Mouse (Mus musculus) liver, adult 2 months (tissue): ENCODE measurements around the gene Kctd7. TPM values are rescaled to one million over a fixed set of nuclear protein-coding genes. Genes with fewer than 3 reads are reported as not detected.

ENCODE experiments used
- DNase-seq: peaks from one replicate; pipeline ENCODE4 v3.0.0-alpha.2; 2011; ENCODE audit warnings: low read depth, low spot score; ENCODE audit errors: extremely low read depth
- H3K27ac ChIP-seq: fragments of 200-500 bp; replicated peaks from 2 replicates; pipeline ENCODE4 v1.5.1; 2012; ENCODE audit warnings: low read depth, mild to moderate bottlenecking, control low read depth, inconsistent platforms, low read length; ENCODE audit not compliant: insufficient read depth
- H3K27me3 ChIP-seq: fragments of 200-500 bp; 2 replicates; pipeline ENCODE4 v1.6.1; 2012; ENCODE audit warnings: mild to moderate bottlenecking, moderate library complexity, low read length, inconsistent platforms; ENCODE audit not compliant: control insufficient read depth, insufficient read depth
- H3K36me3 ChIP-seq: fragments of 200-500 bp; 2 replicates; pipeline ENCODE4 v1.6.1; 2012; ENCODE audit warnings: low read length, inconsistent platforms; ENCODE audit not compliant: control insufficient read depth, insufficient read depth
- H3K4me1 ChIP-seq: fragments of 200-500 bp; 2 replicates; pipeline ENCODE4 v1.6.1; 2011; ENCODE audit warnings: low read length; ENCODE audit not compliant: control insufficient read depth, insufficient read depth
- H3K4me3 ChIP-seq: fragments of 200-500 bp; 2 replicates; pipeline ENCODE4 v1.5.1; 2011; ENCODE audit warnings: low read depth, mild to moderate bottlenecking, control low read depth, low read length, moderate library complexity; ENCODE audit not compliant: insufficient read depth
- H3K79me2 ChIP-seq: fragments of 200-500 bp; 2 replicates; pipeline ENCODE4 v1.6.1; 2012; ENCODE audit warnings: inconsistent platforms, mild to moderate bottlenecking, low read length, moderate library complexity; ENCODE audit not compliant: control insufficient read depth, insufficient read depth
- H3K9ac ChIP-seq: fragments of 200-500 bp; 2 replicates; pipeline ENCODE4 v1.6.1; 2012; ENCODE audit warnings: low read depth, mild to moderate bottlenecking, control low read depth, inconsistent platforms, low read length
- CTCF ChIP-seq: fragments of 200-500 bp; IDR thresholded peaks from 2 replicates; pipeline ENCODE4 v1.5.1; 2011; ENCODE audit warnings: low read depth, low read length, control low read depth
- POLR2A ChIP-seq: fragments of 200-500 bp; IDR thresholded peaks from 2 replicates; pipeline ENCODE4 v1.6.1; 2011; ENCODE audit warnings: low read length, control low read depth; ENCODE audit not compliant: insufficient read depth; ENCODE audit errors: extremely low read depth
- WGBS: fragments of 180-500 bp; shearing (Covaris S2); methylation state at CpG from one replicate; pipeline ENCODE4 v1.1.7; 2018; 5-methylcytosine and 5-hydroxymethylcytosine counted together
- polyA plus RNA-seq: library from polyadenylated mRNA; depleted of rRNA; stranded (reverse); fragments of >200 nt; gene quantifications from 2 replicates; pipeline ENCODE4 v1.2.3, GENCODE M21; 2012
- total RNA-seq: library from RNA; depleted of rRNA; stranded (reverse); fragments of >200 nt; gene quantifications from 2 replicates; pipeline ENCODE4 v1.2.3, GENCODE M21; 2014

The Kctd7 gene
- total and polyA plus RNA-seq, 2 experiments = 2.0 to 4.0 TPM

GRCm38 (mm10) chr5:130185312-130185711 is 40.7 kb downstream of the Kctd7 start:
- no peak for TF ChIP-seq POLR2A
- no peak for TF ChIP-seq CTCF
- no peak for DNase-seq
- 41% methylated on average over 6 of the region's 6 CpGs for WGBS
- H3K9ac ChIP-seq = no peak overlapping the region
- peaks cover 26% of the 10 kb centered on the region; the same call in 1 of the 2 replicates for H3K79me2 ChIP-seq
- H3K27me3 ChIP-seq = no peaks in the 10 kb centered on the region
- no peak overlapping the region for H3K27ac ChIP-seq
- peaks cover 22% of the 10 kb centered on the region for H3K4me1 ChIP-seq
- peaks cover 12% of the 10 kb centered on the region; the same call in 1 of the 2 replicates for H3K36me3 ChIP-seq
- no peak overlapping the region for H3K4me3 ChIP-seq

DNA sequence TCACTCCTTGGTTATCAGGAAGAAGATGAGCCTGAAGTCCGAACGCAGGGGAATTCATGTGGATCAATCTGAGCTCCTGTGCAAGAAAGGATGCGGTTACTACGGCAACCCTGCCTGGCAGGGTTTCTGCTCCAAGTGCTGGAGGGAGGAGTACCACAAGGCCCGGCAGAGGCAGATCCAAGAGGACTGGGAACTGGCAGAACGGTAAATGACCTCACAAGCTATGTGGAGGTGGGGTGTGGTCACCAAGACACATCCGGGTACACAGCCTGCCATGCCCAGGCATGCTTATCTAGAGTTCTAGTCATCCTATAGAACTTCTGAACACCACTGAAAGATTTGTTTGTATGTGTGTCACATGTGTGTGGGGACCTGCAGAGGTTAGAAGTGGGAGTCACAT is 42.7 kb downstream of the Kctd7 start:
- peaks cover 34% of the 10 kb centered on the region for H3K4me1 ChIP-seq
- H3K27ac ChIP-seq = no peak overlapping the region
- WGBS = 77% methylated on average over 7 of the region's 7 CpGs
- no peak overlapping the region for H3K4me3 ChIP-seq
- H3K36me3 ChIP-seq = peaks cover 22% of the 10 kb centered on the region
- TF ChIP-seq POLR2A = no peak
- TF ChIP-seq CTCF = no peak
- H3K27me3 ChIP-seq = no peaks in the 10 kb centered on the region
- no peak for DNase-seq
- H3K9ac ChIP-seq = no peak overlapping the region
- peaks cover 16% of the 10 kb centered on the region; the same call in 1 of the 2 replicates for H3K79me2 ChIP-seq

GRCm38 (mm10) chr5:130190909-130191308 is 46.2 kb downstream of the Kctd7 start:
- peaks cover 12% of the 10 kb centered on the region; the same call in 1 of the 2 replicates for H3K79me2 ChIP-seq
- no peak overlapping the region for H3K4me3 ChIP-seq
- peaks cover 35% of the 10 kb centered on the region for H3K4me1 ChIP-seq
- H3K9ac ChIP-seq = no peak overlapping the region; the same call in 1 of the 2 replicates
- 64% methylated on average over 6 of the region's 6 CpGs for WGBS
- TF ChIP-seq POLR2A = no peak
- no peak for TF ChIP-seq CTCF
- no peaks in the 10 kb centered on the region for H3K27me3 ChIP-seq
- H3K27ac ChIP-seq = peak overlapping the region; percentile 60
- H3K36me3 ChIP-seq = peaks cover 31% of the 10 kb centered on the region
- DNase-seq = peak; percentile 73

GRCm38 (mm10) chr5:130191865-130192264 is 47.2 kb downstream of the Kctd7 start:
- WGBS = 90% methylated on average over 6 of the region's 6 CpGs
- peak overlapping the region; percentile 78 for H3K27ac ChIP-seq
- peaks cover 13% of the 10 kb centered on the region; the same call in 1 of the 2 replicates for H3K79me2 ChIP-seq
- no peak for TF ChIP-seq CTCF
- no peak for TF ChIP-seq POLR2A
- no peak overlapping the region for H3K9ac ChIP-seq
- H3K4me1 ChIP-seq = peaks cover 37% of the 10 kb centered on the region
- no peak overlapping the region for H3K4me3 ChIP-seq
- H3K36me3 ChIP-seq = peaks cover 33% of the 10 kb centered on the region
- DNase-seq = no peak
- H3K27me3 ChIP-seq = no peaks in the 10 kb centered on the region

DNA sequence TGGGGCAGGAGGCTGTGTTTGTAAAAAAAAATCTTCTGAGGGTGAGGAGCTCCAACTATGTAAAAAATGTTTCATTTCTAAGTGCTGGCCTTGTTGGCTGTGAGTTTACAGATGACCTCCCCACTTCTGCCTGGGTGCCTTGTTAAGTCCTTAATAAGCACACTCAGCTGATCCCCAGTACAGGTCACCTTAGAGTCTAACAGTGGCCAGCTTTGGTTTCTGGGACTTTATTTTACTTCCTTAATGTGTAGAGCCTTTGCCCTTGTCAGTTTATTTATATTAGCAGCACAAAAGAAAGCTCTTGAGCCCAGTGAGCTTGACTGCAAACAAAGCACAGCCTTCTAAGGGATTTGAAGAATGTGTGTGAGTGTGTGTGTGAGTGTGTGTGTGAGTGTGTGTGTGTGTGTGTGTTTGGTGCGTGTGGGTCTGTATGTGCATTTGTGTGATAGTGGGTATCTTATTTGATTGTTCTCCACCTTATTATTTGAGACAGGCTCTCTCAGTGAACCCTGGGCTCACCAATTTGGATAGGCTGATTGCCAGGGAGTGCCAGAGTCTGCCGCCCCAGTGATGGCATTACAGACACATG is 47.8 kb downstream of the Kctd7 start:
- TF ChIP-seq CTCF (no peak), POLR2A (no peak)
- Histone ChIP-seq H3K36me3 (peaks cover 35% of the 10 kb centered on the region), H3K27ac (peak overlapping the region; percentile 78), H3K4me1 (peaks cover 37% of the 10 kb centered on the region), H3K4me3 (no peak overlapping the region), H3K79me2 (peaks cover 10% of the 10 kb centered on the region; the same call in 1 of the 2 replicates), H3K27me3 (no peaks in the 10 kb centered on the region), H3K9ac (no peak overlapping the region)
- 7% methylated on average over 2 of the region's 2 CpGs for WGBS
- DNase-seq = peak; percentile 72

GRCm38 (mm10) chr5:130193760-130194159 is 49.1 kb downstream of the Kctd7 start:
- no peak overlapping the region for H3K4me3 ChIP-seq
- peaks cover 9% of the 10 kb centered on the region; the same call in 1 of the 2 replicates for H3K79me2 ChIP-seq
- 88% methylated on average over 3 of the region's 3 CpGs for WGBS
- H3K27ac ChIP-seq = 0 out of 2 replicates have a peak overlapping the region, but pooled peaks have one; percentile 8
- no peak for DNase-seq
- no peaks in the 10 kb centered on the region for H3K27me3 ChIP-seq
- H3K9ac ChIP-seq = no peak overlapping the region
- TF ChIP-seq CTCF = no peak
- no peak for TF ChIP-seq POLR2A
- peaks cover 35% of the 10 kb centered on the region for H3K4me1 ChIP-seq
- peaks cover 39% of the 10 kb centered on the region for H3K36me3 ChIP-seq
